Comparison of ENCODE assay signal across 27 mouse cellular contexts in the genomic region with DNA sequence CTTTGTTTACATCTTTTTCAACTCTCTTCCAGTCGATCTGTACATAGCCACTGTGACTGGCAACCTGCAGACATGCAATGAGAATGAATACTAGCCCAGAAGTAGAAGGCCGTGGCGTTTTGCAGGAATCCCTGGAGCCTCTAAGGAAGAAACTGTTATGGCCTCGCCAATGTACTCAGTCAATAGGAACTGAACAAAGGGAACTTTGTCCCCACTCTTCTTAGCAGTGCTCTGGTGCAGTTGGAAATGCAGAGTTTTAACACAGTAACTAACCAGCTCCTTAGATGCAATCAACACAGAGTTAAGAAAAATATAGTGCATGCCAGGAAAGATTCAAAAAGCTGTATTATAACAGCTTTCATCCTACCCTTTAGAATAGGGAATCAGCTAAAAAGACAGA. TPM values are rescaled to one million over a fixed set of nuclear protein-coding genes. Genes with fewer than 3 reads are reported as not detected.
DNase-seq lines count a peak whose midpoint lies in the region; ATAC-seq and TF ChIP-seq lines count a peak whose summit lies in the region.
"Had no signal": no experiment of that assay in that cellular context is flagged by ENCODE, and none has a peak within 500 bp of the region (broad histone marks: within the 10 kb centered on the region; RNA-seq: fewer than 3 reads in every experiment).

No protein-coding gene starts in this region.

- DNase-seq in hindbrain, embryonic 10.5 days (ENCODE audit: low spot score) = no peak
- no peak for DNase-seq in hindbrain, embryonic 14.5 days (ENCODE audit: low spot score)
- DNase-seq in midbrain, postnatal 0 days (ENCODE audit: low spot score) = no peak
- DNase-seq in liver = no peak
- no peak for DNase-seq in kidney, postnatal 36 days
- DNase-seq: adrenal gland, postnatal 14 days; cerebellum, adult 11-12 months; cerebellum, postnatal 10 days; gastrocnemius, adult 2 months; gastrocnemius, postnatal 36 days; heart, adult 2 months; kidney, adult 11 months; kidney, postnatal 14 days; liver, postnatal 0 days; lung, postnatal 4 days; right cerebral cortex, postnatal 14 days had no signal

- peaks cover under 1% of the 10 kb centered on the region; the same call in 1 of the 2 replicates for H3K4me1 ChIP-seq in hindbrain, embryonic 10.5 days (replicated peaks)
- no peaks in the 10 kb centered on the region for H3K4me1 ChIP-seq in hindbrain, embryonic 14.5 days (replicated peaks; ENCODE audit: control insufficient read depth, insufficient read depth, low read length)
- no peaks in the 10 kb centered on the region for H3K4me1 ChIP-seq in midbrain, embryonic 12.5 days
- H3K4me1 ChIP-seq in midbrain, postnatal 0 days (ENCODE audit: insufficient read depth, low read length) = no peaks in the 10 kb centered on the region
- H3K4me1 ChIP-seq in cortical plate, adult 2 months (ENCODE audit: control insufficient read depth, insufficient read depth, low read length) = no peaks in the 10 kb centered on the region
- no peaks in the 10 kb centered on the region for H3K4me1 ChIP-seq in forebrain, embryonic 15.5 days
- H3K4me1 ChIP-seq: embryonic facial prominence, embryonic 10.5 days; embryonic facial prominence, embryonic 15.5 days; heart, embryonic 12.5 days; limb, embryonic 13.5 days; liver, embryonic 12.5 days had no signal

- 40% methylated on average over 4 of the region's 4 CpGs for WGBS in hindbrain, embryonic 10.5 days
- 30% methylated on average over 4 of the region's 4 CpGs for WGBS in hindbrain, embryonic 14.5 days
- WGBS in midbrain, embryonic 12.5 days = 40% methylated on average over 4 of the region's 4 CpGs
- 43% methylated on average over 4 of the region's 4 CpGs for WGBS in midbrain, postnatal 0 days
- WGBS in forebrain, embryonic 15.5 days = 15% methylated on average over 4 of the region's 4 CpGs

- no peak for TF ChIP-seq CTCF in midbrain, postnatal 0 days (IDR thresholded peaks at IDR 0.05)
- TF ChIP-seq CTCF in cortical plate, adult 2 months (IDR thresholded peaks at IDR 0.05; ENCODE audit: extremely low read depth, insufficient read depth, low read length) = no peak

- no peaks in the 10 kb centered on the region for H3K36me3 ChIP-seq in hindbrain, embryonic 10.5 days
- no peaks in the 10 kb centered on the region for H3K36me3 ChIP-seq in hindbrain, embryonic 14.5 days (replicated peaks; ENCODE audit: control insufficient read depth, insufficient read depth)
- no peaks in the 10 kb centered on the region for H3K36me3 ChIP-seq in midbrain, embryonic 12.5 days
- no peaks in the 10 kb centered on the region for H3K36me3 ChIP-seq in midbrain, postnatal 0 days (ENCODE audit: insufficient read depth, low read length)
- no peaks in the 10 kb centered on the region for H3K36me3 ChIP-seq in forebrain, embryonic 15.5 days
- H3K36me3 ChIP-seq: embryonic facial prominence, embryonic 10.5 days; embryonic facial prominence, embryonic 15.5 days; heart, embryonic 12.5 days; limb, embryonic 13.5 days; liver, embryonic 12.5 days had no signal

- no peak overlapping the region for H3K9ac ChIP-seq in hindbrain, embryonic 14.5 days
- no peak overlapping the region for H3K9ac ChIP-seq in midbrain, embryonic 12.5 days (replicated peaks)
- H3K9ac ChIP-seq in midbrain, postnatal 0 days (replicated peaks; ENCODE audit: low read length, poor library complexity, severe bottlenecking) = no peak overlapping the region
- no peak overlapping the region for H3K9ac ChIP-seq in forebrain, embryonic 15.5 days (replicated peaks)
- H3K9ac ChIP-seq: embryonic facial prominence, embryonic 15.5 days; heart, embryonic 12.5 days; limb, embryonic 13.5 days; liver, embryonic 12.5 days; liver, postnatal 0 days had no signal

- H3K4me3 ChIP-seq in hindbrain, embryonic 10.5 days = no peak overlapping the region
- no peak overlapping the region for H3K4me3 ChIP-seq in hindbrain, embryonic 14.5 days (replicated peaks; ENCODE audit: low read length)
- H3K4me3 ChIP-seq in midbrain, embryonic 12.5 days = no peak overlapping the region
- H3K4me3 ChIP-seq in midbrain, postnatal 0 days (ENCODE audit: low read depth, low read length) = no peak overlapping the region
- no peak overlapping the region for H3K4me3 ChIP-seq in cortical plate, adult 2 months (ENCODE audit: insufficient read depth, low read length)
- no peak overlapping the region for H3K4me3 ChIP-seq in forebrain, embryonic 15.5 days
- H3K4me3 ChIP-seq: embryonic facial prominence, embryonic 10.5 days; embryonic facial prominence, embryonic 15.5 days; gastrocnemius, adult 2 months; heart, adult 2 months; heart, embryonic 12.5 days; limb, embryonic 13.5 days; liver, embryonic 12.5 days; megakaryocyte, embryonic 14.5 days had no signal

- H3K4me2 ChIP-seq in hindbrain, embryonic 14.5 days (replicated peaks) = no peak overlapping the region
- H3K4me2 ChIP-seq in midbrain, embryonic 12.5 days (replicated peaks) = no peak overlapping the region
- no peak overlapping the region for H3K4me2 ChIP-seq in midbrain, postnatal 0 days (ENCODE audit: low read depth, low read length, poor library complexity, severe bottlenecking)
- no peak overlapping the region for H3K4me2 ChIP-seq in forebrain, embryonic 15.5 days (replicated peaks)
- H3K4me2 ChIP-seq: embryonic facial prominence, embryonic 15.5 days; heart, embryonic 12.5 days; limb, embryonic 13.5 days; liver, embryonic 12.5 days had no signal

- no peak for TF ChIP-seq POLR2A in cortical plate, adult 2 months (IDR thresholded peaks at IDR 0.05; ENCODE audit: extremely low read depth, insufficient read depth, low read length)

- H3K27me3 ChIP-seq in hindbrain, embryonic 10.5 days (ENCODE audit: insufficient read depth, poor library complexity, severe bottlenecking) = no peaks in the 10 kb centered on the region
- no peaks in the 10 kb centered on the region for H3K27me3 ChIP-seq in hindbrain, embryonic 14.5 days (ENCODE audit: control insufficient read depth, insufficient read depth, low read length)
- no peaks in the 10 kb centered on the region for H3K27me3 ChIP-seq in midbrain, embryonic 12.5 days
- H3K27me3 ChIP-seq in midbrain, postnatal 0 days (ENCODE audit: insufficient read depth, low read length) = no peaks in the 10 kb centered on the region
- H3K27me3 ChIP-seq in forebrain, embryonic 15.5 days = no peaks in the 10 kb centered on the region
- H3K27me3 ChIP-seq: embryonic facial prominence, embryonic 15.5 days; heart, embryonic 12.5 days; limb, embryonic 13.5 days; liver, embryonic 12.5 days; megakaryocyte, embryonic 14.5 days had no signal

- H3K9me3 ChIP-seq in hindbrain, embryonic 10.5 days = no peaks in the 10 kb centered on the region
- no peaks in the 10 kb centered on the region for H3K9me3 ChIP-seq in hindbrain, embryonic 14.5 days (ENCODE audit: control insufficient read depth, low read length)
- H3K9me3 ChIP-seq in midbrain, embryonic 12.5 days = no peaks in the 10 kb centered on the region
- H3K9me3 ChIP-seq in midbrain, postnatal 0 days (ENCODE audit: low read length) = no peaks in the 10 kb centered on the region
- no peaks in the 10 kb centered on the region for H3K9me3 ChIP-seq in forebrain, embryonic 15.5 days
- H3K9me3 ChIP-seq: embryonic facial prominence, embryonic 10.5 days; embryonic facial prominence, embryonic 15.5 days; heart, embryonic 12.5 days; limb, embryonic 13.5 days; liver, embryonic 12.5 days; megakaryocyte, embryonic 14.5 days had no signal

- 0 out of 2 replicates have a peak overlapping the region, but pooled peaks have one; percentile 23 for H3K27ac ChIP-seq in hindbrain, embryonic 10.5 days
- no peak overlapping the region for H3K27ac ChIP-seq in hindbrain, embryonic 14.5 days
- peak overlapping the region; percentile 27 for H3K27ac ChIP-seq in midbrain, embryonic 12.5 days (replicated peaks)
- no peak overlapping the region for H3K27ac ChIP-seq in midbrain, postnatal 0 days (ENCODE audit: low read depth, low read length)
- H3K27ac ChIP-seq in cortical plate, adult 2 months (ENCODE audit: insufficient read depth, low read length) = peak overlapping the region; percentile 35; the same call in 1 of the 2 replicates
- no peak overlapping the region; the same call in 1 of the 2 replicates for H3K27ac ChIP-seq in forebrain, embryonic 15.5 days (replicated peaks)
- H3K27ac ChIP-seq: embryonic facial prominence, embryonic 10.5 days; embryonic facial prominence, embryonic 15.5 days; gastrocnemius, adult 2 months; heart, adult 2 months; limb, embryonic 13.5 days; liver, embryonic 12.5 days had no signal

- ATAC-seq in hindbrain, embryonic 14.5 days (ENCODE audit: low FRiP score) = no peak
- no peak for ATAC-seq in midbrain, embryonic 12.5 days (ENCODE audit: low FRiP score, low read depth)
- ATAC-seq in midbrain, postnatal 0 days (ENCODE audit: low FRiP score) = no peak
- 0 out of 2 replicates have a peak, but pooled peaks have one; percentile 53 for ATAC-seq in forebrain, embryonic 15.5 days (replicated peaks)
- ATAC-seq: CD4-positive, CD25-positive, alpha-beta regulatory T cell, adult 4 months; inflammation-experienced regulatory T-cells, adult 6 months; liver, embryonic 12.5 days; liver, postnatal 0 days had no signal

RNA-seq across cellular contexts. Expression of a gene that starts 13.4 kb away (rescaled TPM):
- polyA plus RNA-seq in hindbrain, embryonic 10.5 days (2016; fragmentation: Nextera tagmentation; extraction: Ambion mirVana) = 39.2 and 44.7 TPM in 2 replicates
- polyA plus RNA-seq in hindbrain, embryonic 14.5 days (2014; fragmentation: Nextera tagmentation; extraction: Ambion mirVana) = 63.2 and 66.4 TPM in 2 replicates
- polyA plus RNA-seq in midbrain, embryonic 12.5 days (2016; fragmentation: Nextera tagmentation; extraction: Ambion mirVana) = 52.6 and 56.3 TPM in 2 replicates
- 37.5 and 43.2 TPM in 2 replicates for total RNA-seq in midbrain, postnatal 0 days (2014; rRNA removed)
- polyA plus RNA-seq in midbrain, postnatal 0 days (2015; fragmentation: Nextera tagmentation; extraction: Ambion mirVana) = 50.9 and 52.5 TPM in 2 replicates
- polyA plus RNA-seq in cortical plate, adult 2 months (2012; rRNA removed) = 36.6 and 37.1 TPM in 2 replicates
- 63.7 and 65.0 TPM in 2 replicates for polyA plus RNA-seq in forebrain, embryonic 15.5 days (2015; fragmentation: Nextera tagmentation; extraction: Ambion mirVana)

Comparison
In these comparisons a context has a peak if more than half of its experiments do, and no peak if none do; other contexts are left out.
1. H3K27ac ChIP-seq: peak in hindbrain, embryonic 10.5 days (single experiment), midbrain, embryonic 12.5 days (single experiment) and cortical plate, adult 2 months (single experiment); none in hindbrain, embryonic 14.5 days (single experiment), midbrain, postnatal 0 days (single experiment) and forebrain, embryonic 15.5 days (single experiment).